Mouse (Mus musculus) spleen, adult 2 months (tissue): ENCODE results near the gene Rgcc.

Experiments used
- CTCF ChIP-seq: fragments of 200-500 bp; IDR thresholded peaks from 2 replicates; pipeline ENCODE4 v1.5.1; 2011; ENCODE audit warnings: mild to moderate bottlenecking, inconsistent platforms; ENCODE audit not compliant: insufficient read depth, insufficient read length, insufficient replicate concordance; ENCODE audit errors: extremely low read depth
- POLR2A ChIP-seq: fragments of 200-500 bp; IDR thresholded peaks from 2 replicates; pipeline ENCODE4 v1.6.1; 2011; ENCODE audit warnings: low read depth, low read length, inconsistent platforms

DNA sequence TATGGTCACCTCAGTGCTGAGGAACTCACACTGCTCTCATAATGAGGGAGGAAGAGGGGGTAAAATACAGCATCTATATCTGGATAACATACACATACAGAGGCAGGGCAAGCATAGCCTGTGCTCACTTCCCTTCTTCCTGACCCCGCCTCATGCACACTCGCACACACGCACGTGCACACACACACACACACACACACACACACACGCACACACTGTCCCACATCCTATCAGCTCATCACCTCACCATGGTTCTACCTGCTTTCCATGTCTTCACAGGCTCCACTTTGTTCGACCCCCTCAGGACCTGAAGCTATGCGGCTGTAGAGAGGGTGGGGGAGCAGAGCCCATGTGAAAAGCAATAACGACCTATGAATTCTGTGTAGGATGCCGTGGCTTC lies 5.9 kb downstream of the Rgcc start:
- TF ChIP-seq CTCF = no peak
- no peak for TF ChIP-seq POLR2A
